Comparison of ENCODE assay signal across 9 mouse cellular contexts in genomic region chr10:67247145-67247544, GRCm38 (mm10). TPM values are rescaled to one million over a fixed set of nuclear protein-coding genes. Genes with fewer than 3 reads are reported as not detected.
A peak's percentile ranks its signal among the peaks of the same experiment; 100 is the strongest.
DNase-seq lines count a peak whose midpoint lies in the region; ATAC-seq and TF ChIP-seq lines count a peak whose summit lies in the region.
"Had no signal": no experiment of that assay in that cellular context is flagged by ENCODE, and none has a peak within 500 bp of the region (broad histone marks: within the 10 kb centered on the region; RNA-seq: fewer than 3 reads in every experiment).

No protein-coding gene starts in this region.

- no peak overlapping the region for H3K4me3 ChIP-seq in heart, embryonic 11.5 days (ENCODE audit: low read depth, low read length)
- H3K4me3 ChIP-seq in bone marrow, adult 2 months (replicated peaks; ENCODE audit: control insufficient read depth, low read depth, low read length) = no peak overlapping the region
- H3K4me3 ChIP-seq: megakaryocyte, embryonic 14.5 days had no signal

- no peaks in the 10 kb centered on the region for H3K4me1 ChIP-seq in heart, embryonic 11.5 days (ENCODE audit: control insufficient read depth, insufficient read depth, low read length)
- H3K4me1 ChIP-seq in bone marrow, adult 2 months (ENCODE audit: control insufficient read depth, insufficient read depth, low read length) = no peaks in the 10 kb centered on the region

- WGBS in heart, embryonic 11.5 days (ENCODE audit: insufficient replicate concordance) = 89% methylated on average over 4 of the region's 4 CpGs
- WGBS in bone marrow, adult 2 months = 88% methylated on average over 4 of the region's 4 CpGs

- H3K27ac ChIP-seq in heart, embryonic 11.5 days (ENCODE audit: low read depth, low read length) = no peak overlapping the region
- H3K27ac ChIP-seq in bone marrow, adult 2 months (ENCODE audit: control insufficient read depth, insufficient read depth, low read depth, low read length, poor library complexity) = no peak overlapping the region

- no peak overlapping the region for H3K9ac ChIP-seq in heart, embryonic 11.5 days (ENCODE audit: low read depth, low read length)

- H3K4me2 ChIP-seq in heart, embryonic 11.5 days = no peak overlapping the region

- TF ChIP-seq POLR2A in bone marrow, adult 2 months (IDR thresholded peaks at IDR 0.05; ENCODE audit: borderline replicate concordance, control insufficient read depth, low read depth, low read length) = no peak

- peak; percentile 86 for DNase-seq in heart, adult 11 months
- peak; percentile 52 to 66 for DNase-seq in right cerebral cortex, postnatal 10 days (ENCODE audit: low spot score in 2 of 2)
- DNase-seq in right cerebral cortex, postnatal 25 days = no peak
- DNase-seq in kidney, postnatal 36 days = peak; percentile 44 to 79
- DNase-seq in retina, embryonic 14.5 days (ENCODE audit: low spot score) = peak; percentile 63
- no peak for DNase-seq in layer of hippocampus, adult 9-11 months

- no peak for ATAC-seq in heart, embryonic 11.5 days (replicated peaks; ENCODE audit: insufficient number of reproducible peaks, low FRiP score, low TSS enrichment)

- no peaks in the 10 kb centered on the region for H3K9me3 ChIP-seq in heart, embryonic 11.5 days (replicated peaks; ENCODE audit: control insufficient read depth, low read length)
- H3K9me3 ChIP-seq: megakaryocyte, embryonic 14.5 days had no signal

- H3K27me3 ChIP-seq in heart, embryonic 11.5 days (ENCODE audit: control insufficient read depth, insufficient read depth, low read length) = no peaks in the 10 kb centered on the region
- H3K27me3 ChIP-seq: megakaryocyte, embryonic 14.5 days had no signal

- peaks cover 25% of the 10 kb centered on the region for H3K36me3 ChIP-seq in heart, embryonic 11.5 days (ENCODE audit: control insufficient read depth, insufficient read depth, low read length)

- peak; percentile 62 for TF ChIP-seq CTCF in bone marrow, adult 2 months (IDR thresholded peaks at IDR 0.05; ENCODE audit: control insufficient read depth, insufficient read depth, low read length)

RNA-seq across cellular contexts. Expression of gene Nrbf2, which starts 38.0 kb away (rescaled TPM):
- polyA plus RNA-seq in heart, embryonic 11.5 days (2014; fragmentation: Nextera tagmentation; extraction: Ambion mirVana) = 35.7 and 36.1 TPM in 2 replicates
- polyA plus RNA-seq in bone marrow, adult 2 months (2011; ENCODE audit: insufficient read depth, insufficient read length, low replicate concordance, missing spikeins) = 10.9 and 19.3 TPM in 2 replicates

Comparison
In these comparisons a context has a peak if more than half of its experiments do, and no peak if none do; other contexts are left out.
1. DNase-seq: peak in heart, adult 11 months (single experiment), right cerebral cortex, postnatal 10 days (2 of 2), kidney, postnatal 36 days (2 of 2) and retina, embryonic 14.5 days (single experiment); none in right cerebral cortex, postnatal 25 days (single experiment) and layer of hippocampus, adult 9-11 months (single experiment).